Mouse (Mus musculus) intestine, embryonic 16.5 days (tissue): ENCODE measurements around the gene Fbxl8. TPM values are rescaled to one million over a fixed set of nuclear protein-coding genes. Genes with fewer than 3 reads are reported as not detected.

Source experiments
- ATAC-seq: fragments of 200-750 bp; cut with Nextera tagmentation; 2 replicates; pipeline ENCODE4 v1.8.0; 2017; ENCODE audit warnings: moderate TSS enrichment, moderate library complexity
- H3K27ac ChIP-seq: fragments of 300-500 bp; sonication (generic); 2 replicates; pipeline ENCODE4 v1.5.1; 2014; ENCODE audit warnings: mild to moderate bottlenecking, low read length
- H3K27me3 ChIP-seq: fragments of 300-500 bp; sonication (generic); replicated peaks from 2 replicates; pipeline ENCODE4 v1.6.1; 2014; ENCODE audit warnings: low read length, control low read depth, mixed read lengths; ENCODE audit not compliant: control insufficient read depth, insufficient read depth
- H3K36me3 ChIP-seq: fragments of 300-500 bp; sonication (generic); 2 replicates; pipeline ENCODE4 v1.6.1; 2014; ENCODE audit warnings: low read length, control low read depth; ENCODE audit not compliant: control insufficient read depth, insufficient read depth
- H3K4me1 ChIP-seq: fragments of 300-500 bp; sonication (generic); 2 replicates; pipeline ENCODE4 v1.6.1; 2014; ENCODE audit warnings: low read length, control low read depth, mixed read lengths; ENCODE audit not compliant: control insufficient read depth, insufficient read depth
- H3K4me2 ChIP-seq: fragments of 300-500 bp; sonication (generic); 2 replicates; pipeline ENCODE4 v1.6.1; 2014; ENCODE audit warnings: low read depth, low read length, control low read depth
- H3K4me3 ChIP-seq: fragments of 300-500 bp; sonication (generic); 2 replicates; pipeline ENCODE4 v1.5.1; 2014; ENCODE audit warnings: mild to moderate bottlenecking, low read length
- H3K9ac ChIP-seq: fragments of 300-500 bp; sonication (generic); 2 replicates; pipeline ENCODE4 v1.6.1; 2014; ENCODE audit warnings: low read depth, low read length
- H3K9me3 ChIP-seq: fragments of 300-500 bp; sonication (generic); 2 replicates; pipeline ENCODE4 v1.6.1; 2016; ENCODE audit warnings: low read length, control low read depth; ENCODE audit not compliant: control insufficient read depth
- WGBS: fragments of 180-500 bp; shearing (Covaris S2); extraction: QIAGEN DNeasy Blood & Tissue Kit; methylation state at CpG from one replicate; pipeline ENCODE4 v1.1.7; 2014; 5-methylcytosine and 5-hydroxymethylcytosine counted together
- polyA plus RNA-seq: library from polyadenylated mRNA; unstranded; fragments of >200 nt; fragmentation: Nextera tagmentation; extraction: Ambion mirVana; gene quantifications from 2 replicates; pipeline ENCODE4 v1.2.1, GENCODE M21; 2015

The Fbxl8 gene
- polyA plus RNA-seq, 1 experiment from 2014 or later, result 6.0 TPM

GRCm38 (mm10) chr8:105266775-105267174, 2.3 kb downstream of the Fbxl8 start:
- Histone ChIP-seq H3K4me3 (no peak overlapping the region), H3K4me2 (no peak overlapping the region), H3K9ac (no peak overlapping the region), H3K27me3 (peaks cover 52% of the 10 kb centered on the region), H3K4me1 (peaks cover 42% of the 10 kb centered on the region), H3K36me3 (no peaks in the 10 kb centered on the region; the same call in 1 of the 2 replicates), H3K27ac (no peak overlapping the region), H3K9me3 (no peaks in the 10 kb centered on the region)
- 41% methylated on average over 13 of the region's 13 CpGs for WGBS
- no peak for ATAC-seq

DNA sequence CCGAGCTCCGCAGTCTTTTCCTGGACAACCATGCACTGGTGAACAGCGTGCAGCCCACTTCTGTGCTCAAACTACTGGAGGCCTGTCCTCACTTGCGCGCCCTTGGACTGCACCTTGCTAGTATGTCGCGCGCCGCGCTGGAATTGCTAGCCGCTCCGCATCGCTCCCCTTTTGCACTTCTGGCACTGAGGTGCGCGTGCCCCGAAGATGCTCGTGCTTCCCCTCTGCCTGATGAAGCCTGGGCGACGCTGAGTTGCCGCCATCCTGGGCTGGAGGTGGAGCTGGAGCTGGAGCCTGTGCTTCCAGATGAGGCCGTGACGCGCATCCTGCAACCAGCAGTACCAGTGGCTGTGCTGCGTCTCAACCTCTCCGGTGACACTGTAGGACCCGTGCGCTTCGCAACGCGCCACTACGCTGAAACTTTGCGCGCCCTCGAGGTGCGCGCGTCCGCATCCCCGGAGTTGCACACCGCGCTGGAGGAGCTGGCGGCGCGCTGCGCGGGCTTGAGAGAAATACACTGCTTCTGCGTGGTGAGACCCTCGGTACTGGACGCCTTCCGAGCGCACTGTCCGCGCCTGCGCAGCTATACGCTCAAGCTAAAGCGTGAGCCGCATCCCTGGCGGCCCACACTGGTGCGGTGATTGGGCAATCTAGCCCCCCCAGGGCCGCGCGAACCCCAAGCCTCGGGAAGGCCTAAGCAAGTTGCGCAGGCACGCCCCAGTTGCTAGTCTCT, 4.1 kb downstream of the Fbxl8 start:
- Histone ChIP-seq H3K9me3 (no peaks in the 10 kb centered on the region), H3K4me2 (peak overlapping the region; percentile 81), H3K4me3 (peak overlapping the region; percentile 55), H3K9ac (peak overlapping the region; percentile 64), H3K4me1 (peaks cover 39% of the 10 kb centered on the region), H3K36me3 (no peaks in the 10 kb centered on the region), H3K27ac (no peak overlapping the region), H3K27me3 (peaks cover 63% of the 10 kb centered on the region)
- WGBS, result 5% methylated on average over 65 of the region's 65 CpGs
- ATAC-seq, result peak; percentile 18

GRCm38 (mm10) chr8:105269075-105269458, 4.6 kb downstream of the Fbxl8 start:
- H3K27ac ChIP-seq, result no peak overlapping the region
- H3K9me3 ChIP-seq, result no peaks in the 10 kb centered on the region
- 0 out of 2 replicates have a peak, but pooled peaks have one; percentile 3 for ATAC-seq

GRCm38 (mm10) chr8:105269461-105269947, 5.1 kb downstream of the Fbxl8 start, which contains the start of gene Hsf4:
Gene Hsf4 (plus strand): TSS chr8:105269801.
- H3K4me3 ChIP-seq, result peak within 1 kb of the TSS; percentile 55
- no peaks in the 10 kb centered on the region for H3K36me3 ChIP-seq
- WGBS, result under 1% methylated on average over 42 of the region's 42 CpGs
- peak within 1 kb of the TSS; percentile 81 for H3K4me2 ChIP-seq
- H3K4me1 ChIP-seq, result peaks cover 33% of the 10 kb centered on the region
- no peaks in the 10 kb centered on the region for H3K9me3 ChIP-seq
- peaks cover 68% of the 10 kb centered on the region for H3K27me3 ChIP-seq
- no peak within 1 kb of the TSS for H3K27ac ChIP-seq
- peak within 1 kb of the TSS; percentile 64 for H3K9ac ChIP-seq
- peak; percentile 60 for ATAC-seq

More at GRCm38 (mm10) chr8:105269075-105269458, 4.6 kb downstream of the Fbxl8 start:
- H3K27me3 ChIP-seq, result peaks cover 64% of the 10 kb centered on the region
- peaks cover 34% of the 10 kb centered on the region for H3K4me1 ChIP-seq
- H3K4me3 ChIP-seq, result peak overlapping the region; percentile 55
- H3K9ac ChIP-seq, result peak overlapping the region; percentile 64
- peak overlapping the region; percentile 81 for H3K4me2 ChIP-seq
- WGBS, result 7% methylated on average over 10 of the region's 10 CpGs
- H3K36me3 ChIP-seq, result no peaks in the 10 kb centered on the region

- peak overlapping the region; percentile 55 for H3K4me3 ChIP-seq
- peak overlapping the region; percentile 64 for H3K9ac ChIP-seq
- no peaks in the 10 kb centered on the region for H3K36me3 ChIP-seq
- peaks cover 73% of the 10 kb centered on the region for H3K27me3 ChIP-seq
- 6% methylated on average over 39 of the region's 39 CpGs for WGBS
- no peak for ATAC-seq
- no peak overlapping the region for H3K27ac ChIP-seq
- peaks cover 29% of the 10 kb centered on the region for H3K4me1 ChIP-seq
- peak overlapping the region; percentile 81 for H3K4me2 ChIP-seq
- no peaks in the 10 kb centered on the region for H3K9me3 ChIP-seq
Observed at GRCm38 (mm10) chr8:105270101-105270915, 5.9 kb downstream of the Fbxl8 start.

DNA sequence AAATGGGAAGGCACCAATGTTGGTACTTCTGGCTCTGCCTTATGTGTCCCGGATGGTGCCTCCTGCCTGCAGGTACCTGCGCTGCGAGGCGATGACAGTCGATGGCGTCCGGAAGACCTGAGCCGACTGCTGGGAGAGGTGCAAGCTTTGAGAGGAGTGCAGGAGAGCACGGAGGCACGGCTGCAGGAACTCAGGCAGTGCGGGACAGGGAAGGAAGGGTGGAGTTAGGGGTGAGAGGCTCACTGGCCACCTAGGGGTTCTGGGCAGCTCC, 6.4 kb downstream of the Fbxl8 start:
- Histone ChIP-seq H3K9me3 (no peaks in the 10 kb centered on the region), H3K4me3 (no peak overlapping the region), H3K9ac (no peak overlapping the region), H3K27ac (no peak overlapping the region), H3K4me1 (peaks cover 32% of the 10 kb centered on the region), H3K4me2 (no peak overlapping the region), H3K36me3 (no peaks in the 10 kb centered on the region), H3K27me3 (peaks cover 77% of the 10 kb centered on the region)
- ATAC-seq, result no peak
- 4% methylated on average over 11 of the region's 11 CpGs for WGBS

DNA sequence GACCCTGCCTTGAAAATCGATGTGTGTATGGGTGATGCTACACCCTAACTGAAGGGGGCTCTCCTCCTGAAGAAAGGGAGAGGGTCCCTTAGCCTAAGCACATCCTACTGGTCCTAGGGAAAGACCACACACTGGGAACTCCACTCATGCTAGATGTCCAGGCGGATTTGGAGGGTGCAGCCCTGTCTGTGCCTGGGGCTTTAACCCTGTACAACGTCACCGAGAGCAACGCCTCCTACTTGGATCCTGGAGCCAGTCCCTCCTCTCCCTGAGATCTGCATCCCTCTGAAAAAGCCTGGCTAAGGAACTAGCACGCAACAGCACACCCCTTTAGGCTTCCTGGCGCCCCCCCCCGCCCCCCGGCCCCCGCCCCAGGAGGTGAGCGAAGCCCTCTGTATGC, 10.9 kb downstream of the Fbxl8 start:
- Histone ChIP-seq H3K9me3 (no peaks in the 10 kb centered on the region), H3K4me2 (peak overlapping the region; percentile 81), H3K36me3 (no peaks in the 10 kb centered on the region), H3K9ac (0 out of 2 replicates have a peak overlapping the region, but pooled peaks have one; percentile 54), H3K27ac (no peak overlapping the region), H3K4me3 (no peak overlapping the region; the same call in 1 of the 2 replicates), H3K27me3 (peaks cover 76% of the 10 kb centered on the region), H3K4me1 (peaks cover 26% of the 10 kb centered on the region)
- no peak for ATAC-seq
- WGBS, result 11% methylated on average over 11 of the region's 11 CpGs

DNA sequence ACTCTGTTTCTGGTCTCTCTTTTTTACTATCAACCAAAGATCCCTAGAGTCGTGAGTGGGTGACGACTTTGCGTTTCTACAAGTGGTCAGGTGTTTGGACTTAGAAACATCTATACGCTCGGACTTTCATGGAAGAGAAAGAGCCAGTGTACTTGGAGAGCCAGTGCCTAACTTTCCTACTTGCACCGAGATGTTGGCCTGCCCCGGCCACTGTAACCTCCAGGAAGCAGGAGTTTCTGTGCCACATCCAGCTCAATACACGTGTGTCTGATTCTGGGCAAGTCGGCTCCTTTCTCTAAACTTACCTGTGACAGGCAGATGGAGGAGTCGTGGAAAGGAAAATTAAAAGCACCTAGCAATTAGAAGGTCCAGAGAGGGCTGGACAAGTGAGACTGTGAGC, 11.4 kb downstream of the Fbxl8 start, which contains the start of gene Nol3:
Gene Nol3 (plus strand): TSS at position 301 of the 400 bp plus-strand sequence.
- no peak within 1 kb of the TSS for H3K27ac ChIP-seq
- peak within 1 kb of the TSS; percentile 54 for H3K9ac ChIP-seq
- no peaks in the 10 kb centered on the region for H3K9me3 ChIP-seq
- H3K36me3 ChIP-seq, result no peaks in the 10 kb centered on the region
- H3K27me3 ChIP-seq, result peaks cover 74% of the 10 kb centered on the region
- peak within 1 kb of the TSS; percentile 81 for H3K4me2 ChIP-seq
- H3K4me3 ChIP-seq, result peak within 1 kb of the TSS; percentile 48
- WGBS, result 6% methylated on average over 10 of the region's 10 CpGs
- ATAC-seq, result no peak
- peaks cover 21% of the 10 kb centered on the region for H3K4me1 ChIP-seq
